Mouse (Mus musculus) brain, embryonic 14.5 days (tissue): ENCODE measurements at regions not wholly inside any gene's neighbourhood (a gene's known extent, or its start where the extent isn't known, plus 50 kb on each side); places are given as distances from the start of the nearest gene placed in this dataset.

ENCODE experiments used
- CTCF ChIP-seq: fragments of 200-500 bp; IDR thresholded peaks from 2 replicates; pipeline ENCODE4 v1.5.1; 2012; ENCODE audit warnings: inconsistent platforms, mild to moderate bottlenecking, moderate library complexity, borderline replicate concordance; ENCODE audit not compliant: insufficient read depth, insufficient read length; ENCODE audit errors: extremely low read depth
- POLR2A ChIP-seq: fragments of 200-500 bp; IDR thresholded peaks from 2 replicates; pipeline ENCODE4 v1.6.1; 2012; ENCODE audit warnings: mild to moderate bottlenecking, inconsistent platforms, borderline replicate concordance; ENCODE audit not compliant: poor library complexity, insufficient read depth, insufficient read length, severe bottlenecking; ENCODE audit errors: extremely low read depth

DNA sequence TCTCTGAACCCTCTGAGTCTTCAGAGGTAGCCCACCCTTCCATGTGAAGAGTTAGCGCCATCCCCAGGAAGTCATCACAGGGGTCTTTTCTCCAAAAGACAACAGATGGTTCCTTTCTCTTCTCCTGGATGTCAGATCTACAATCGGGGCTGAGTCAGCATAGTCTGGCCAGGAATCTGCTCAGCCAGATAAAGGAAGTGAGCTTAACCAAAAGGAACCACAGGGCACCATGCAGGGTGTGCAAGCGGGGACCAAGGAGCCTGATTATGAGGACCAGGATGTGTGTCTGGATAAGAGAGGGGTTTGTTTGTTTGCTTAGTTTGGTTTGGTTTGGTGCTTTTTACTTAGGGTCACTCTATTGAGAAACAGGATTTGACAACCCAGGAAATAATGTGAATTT, 74.6 kb upstream of the Pcgf5 start:
- no peak for TF ChIP-seq POLR2A
- no peak for TF ChIP-seq CTCF
